Mouse (Mus musculus) stomach, embryonic 16.5 days (tissue): Measurements from ENCODE around the gene Mid1. TPM values are rescaled to one million over a fixed set of nuclear protein-coding genes. Genes with fewer than 3 reads are reported as not detected.
"Not testable (repeated sequence)": the region's sequence is repeated elsewhere in the genome, so short reads cannot be mapped to it uniquely, and the experiment has no call there.

ENCODE experiments used
- ATAC-seq: fragments of 200-750 bp; cut with Nextera tagmentation; 2 replicates; pipeline ENCODE4 v1.8.0; 2017; ENCODE audit warnings: moderate number of reproducible peaks, moderate TSS enrichment; ENCODE audit not compliant: insufficient read depth, low FRiP score
- H3K27ac ChIP-seq: fragments of 300-500 bp; sonication (generic); 2 replicates; pipeline ENCODE4 v1.5.1; 2014; ENCODE audit warnings: low read length
- H3K27me3 ChIP-seq: fragments of 300-500 bp; sonication (generic); 2 replicates; pipeline ENCODE4 v1.6.1; 2014; ENCODE audit warnings: low read length, control low read depth, mixed read lengths; ENCODE audit not compliant: control insufficient read depth, insufficient read depth
- H3K36me3 ChIP-seq: fragments of 300-500 bp; sonication (generic); 2 replicates; pipeline ENCODE4 v1.6.1; 2014; ENCODE audit warnings: low read length; ENCODE audit not compliant: control insufficient read depth, insufficient read depth
- H3K4me1 ChIP-seq: fragments of 300-500 bp; sonication (generic); 2 replicates; pipeline ENCODE4 v1.6.1; 2014; ENCODE audit warnings: low read length, control low read depth, mixed read lengths; ENCODE audit not compliant: control insufficient read depth, insufficient read depth
- H3K4me2 ChIP-seq: fragments of 300-500 bp; sonication (generic); 2 replicates; pipeline ENCODE4 v1.6.1; 2014; ENCODE audit warnings: low read depth, low read length, mixed read lengths
- H3K4me3 ChIP-seq: fragments of 300-500 bp; sonication (generic); replicated peaks from 2 replicates; pipeline ENCODE4 v1.5.1; 2014; ENCODE audit warnings: mild to moderate bottlenecking, low read length
- H3K9ac ChIP-seq: fragments of 300-500 bp; sonication (generic); 2 replicates; pipeline ENCODE4 v1.6.1; 2014; ENCODE audit warnings: low read length
- H3K9me3 ChIP-seq: fragments of 300-500 bp; sonication (generic); replicated peaks from 2 replicates; pipeline ENCODE4 v1.6.1; 2016; ENCODE audit warnings: low read length, control low read depth; ENCODE audit not compliant: control insufficient read depth
- WGBS: fragments of 180-500 bp; shearing (Covaris S2); extraction: QIAGEN DNeasy Blood & Tissue Kit; methylation state at CpG from one replicate; pipeline ENCODE4 v1.1.7; 2014; 5-methylcytosine and 5-hydroxymethylcytosine counted together
- polyA plus RNA-seq: library from polyadenylated mRNA; unstranded; fragments of >200 nt; fragmentation: Nextera tagmentation; extraction: Ambion mirVana; gene quantifications from 2 replicates; pipeline ENCODE4 v1.2.1, GENCODE M21; 2015

Gene Mid1
- polyA plus RNA-seq, 1 experiment from 2014 or later: 6.8 TPM

GRCm38 (mm10) chrX:169982606-169983400 lies 297.8 kb downstream of the Mid1 start:
- not testable (repeated sequence) for H3K27me3 ChIP-seq, H3K4me3 ChIP-seq, H3K9ac ChIP-seq, H3K4me2 ChIP-seq, H3K27ac ChIP-seq, ATAC-seq, H3K4me1 ChIP-seq
- Histone ChIP-seq H3K36me3 (peaks cover 41% of the 10 kb centered on the region), H3K9me3 (peaks cover 35% of the 10 kb centered on the region)
- 87% methylated on average over 23 of the region's 23 CpGs for WGBS

GRCm38 (mm10) chrX:169983401-169984165 lies 298.6 kb downstream of the Mid1 start:
- peaks cover 44% of the 10 kb centered on the region for H3K36me3 ChIP-seq
- not testable (repeated sequence) for ATAC-seq, H3K4me1 ChIP-seq, H3K4me2 ChIP-seq, H3K9ac ChIP-seq, H3K27ac ChIP-seq, H3K27me3 ChIP-seq, H3K4me3 ChIP-seq
- peaks cover 38% of the 10 kb centered on the region for H3K9me3 ChIP-seq
- 81% methylated on average over 19 of the region's 19 CpGs for WGBS

- not testable (repeated sequence) for H3K4me3 ChIP-seq, H3K27ac ChIP-seq, H3K4me2 ChIP-seq, ATAC-seq, H3K4me1 ChIP-seq, H3K9ac ChIP-seq, H3K27me3 ChIP-seq
- H3K9me3 ChIP-seq: peaks cover 46% of the 10 kb centered on the region
- WGBS: 89% methylated on average over 7 of the region's 7 CpGs
- peaks cover 52% of the 10 kb centered on the region for H3K36me3 ChIP-seq
Measured at GRCm38 (mm10) chrX:169984331-169984730, 299.3 kb downstream of the Mid1 start.

- H3K4me3 ChIP-seq, H3K4me1 ChIP-seq, ATAC-seq, H3K27me3 ChIP-seq, H3K9ac ChIP-seq, H3K4me2 ChIP-seq, H3K27ac ChIP-seq: not testable (repeated sequence)
- WGBS: 94% methylated on average over 21 of the region's 21 CpGs
- peaks cover 50% of the 10 kb centered on the region for H3K9me3 ChIP-seq
- H3K36me3 ChIP-seq: peaks cover 53% of the 10 kb centered on the region
Measured at GRCm38 (mm10) chrX:169984853-169985252, 299.9 kb downstream of the Mid1 start.

- Histone ChIP-seq H3K36me3 (peaks cover 60% of the 10 kb centered on the region), H3K9me3 (peaks cover 55% of the 10 kb centered on the region)
- not testable (repeated sequence) for ATAC-seq, H3K27ac ChIP-seq, H3K4me3 ChIP-seq, H3K9ac ChIP-seq, H3K4me2 ChIP-seq, H3K27me3 ChIP-seq, H3K4me1 ChIP-seq
- 84% methylated on average over 18 of the region's 18 CpGs for WGBS
Measured at GRCm38 (mm10) chrX:169985796-169986195, 300.8 kb downstream of the Mid1 start.

GRCm38 (mm10) chrX:169986519-169987367 lies 301.7 kb downstream of the Mid1 start:
- H3K4me2 ChIP-seq: peak overlapping the region; percentile 28
- H3K9ac ChIP-seq: peak overlapping the region; percentile 17
- H3K27ac ChIP-seq, H3K27me3 ChIP-seq, H3K4me1 ChIP-seq: not testable (repeated sequence)
- H3K9me3 ChIP-seq: peaks cover 50% of the 10 kb centered on the region
- peak; percentile 87 for ATAC-seq
- WGBS: 51% methylated on average over 48 of the region's 51 CpGs
- H3K36me3 ChIP-seq: peaks cover 58% of the 10 kb centered on the region
- peak overlapping the region; percentile 15 for H3K4me3 ChIP-seq

GRCm38 (mm10) chrX:169987368-169987837 lies 302.4 kb downstream of the Mid1 start:
- H3K4me3 ChIP-seq, H3K27me3 ChIP-seq, H3K4me2 ChIP-seq, ATAC-seq, H3K4me1 ChIP-seq, H3K27ac ChIP-seq, H3K9ac ChIP-seq: not testable (repeated sequence)
- Histone ChIP-seq H3K9me3 (peaks cover 48% of the 10 kb centered on the region), H3K36me3 (peaks cover 52% of the 10 kb centered on the region)
- WGBS: 86% methylated on average over 28 of the region's 28 CpGs

- H3K27ac ChIP-seq, H3K27me3 ChIP-seq, H3K4me3 ChIP-seq, H3K4me2 ChIP-seq, H3K4me1 ChIP-seq, H3K9ac ChIP-seq: not testable (repeated sequence)
- ATAC-seq: peak; percentile 8
- Histone ChIP-seq H3K36me3 (peaks cover 48% of the 10 kb centered on the region), H3K9me3 (peaks cover 53% of the 10 kb centered on the region)
- 92% methylated on average over 56 of the region's 56 CpGs for WGBS
Measured at GRCm38 (mm10) chrX:169988571-169989218, 303.7 kb downstream of the Mid1 start.
